Mouse (Mus musculus) hindbrain, embryonic 14.5 days (tissue): ENCODE measurements around the gene Sdk1. TPM values are rescaled to one million over a fixed set of nuclear protein-coding genes. Genes with fewer than 3 reads are reported as not detected.

ENCODE experiments used
- ATAC-seq: fragments of 200-750 bp; cut with Nextera tagmentation; 2 replicates; pipeline ENCODE4 v1.8.0; 2017; ENCODE audit warnings: moderate number of reproducible peaks, mild to moderate bottlenecking, moderate TSS enrichment, moderate library complexity; ENCODE audit not compliant: low FRiP score
- DNase-seq: peaks from one replicate; pipeline ENCODE4 v3.0.0-alpha.2; 2015; ENCODE audit warnings: low spot score
- H3K27ac ChIP-seq: fragments of 300-500 bp; sonication (generic); 2 replicates; pipeline ENCODE4 v1.5.1; 2014; ENCODE audit warnings: mild to moderate bottlenecking, moderate library complexity
- H3K27me3 ChIP-seq: fragments of 300-500 bp; sonication (generic); 2 replicates; pipeline ENCODE4 v1.6.1; 2014; ENCODE audit warnings: mild to moderate bottlenecking, low read length, mixed read lengths; ENCODE audit not compliant: control insufficient read depth, insufficient read depth
- H3K36me3 ChIP-seq: fragments of 300-500 bp; sonication (generic); replicated peaks from 2 replicates; pipeline ENCODE4 v1.6.1; 2014; ENCODE audit not compliant: control insufficient read depth, insufficient read depth
- H3K4me1 ChIP-seq: fragments of 300-500 bp; sonication (generic); replicated peaks from 2 replicates; pipeline ENCODE4 v1.6.1; 2014; ENCODE audit warnings: antibody characterized with exemption, low read length, mixed read lengths; ENCODE audit not compliant: control insufficient read depth, insufficient read depth
- H3K4me2 ChIP-seq: fragments of 300-500 bp; sonication (generic); replicated peaks from 2 replicates; pipeline ENCODE4 v1.6.1; 2014; ENCODE audit warnings: mild to moderate bottlenecking, moderate library complexity
- H3K4me3 ChIP-seq: fragments of 300-500 bp; sonication (generic); replicated peaks from 2 replicates; pipeline ENCODE4 v1.5.1; 2014; ENCODE audit warnings: mild to moderate bottlenecking, low read length
- H3K9ac ChIP-seq: fragments of 300-500 bp; sonication (generic); 2 replicates; pipeline ENCODE4 v1.6.1; 2014
- H3K9me3 ChIP-seq: fragments of 300-500 bp; sonication (generic); 2 replicates; pipeline ENCODE4 v1.6.1; 2016; ENCODE audit warnings: low read length; ENCODE audit not compliant: control insufficient read depth
- WGBS: fragments of 180-500 bp; shearing (Covaris S2); extraction: QIAGEN DNeasy Blood & Tissue Kit; methylation state at CpG from one replicate; pipeline ENCODE4 v1.1.7; 2014; 5-methylcytosine and 5-hydroxymethylcytosine counted together
- polyA plus RNA-seq: library from polyadenylated mRNA; unstranded; fragments of >200 nt; fragmentation: Nextera tagmentation; extraction: Ambion mirVana; gene quantifications from 2 replicates; pipeline ENCODE4 v1.2.1, GENCODE M21; 2014

Sdk1 gene
- polyA plus RNA-seq, 1 experiment from 2014 or later: 2.5 TPM

- ATAC-seq: no peak
- WGBS: 34% methylated on average over 5 of the region's 5 CpGs
- no peak overlapping the region for H3K4me3 ChIP-seq
Observed at GRCm38 (mm10) chr5:141468821-141469220, 227.5 kb downstream of the Sdk1 start.

DNA sequence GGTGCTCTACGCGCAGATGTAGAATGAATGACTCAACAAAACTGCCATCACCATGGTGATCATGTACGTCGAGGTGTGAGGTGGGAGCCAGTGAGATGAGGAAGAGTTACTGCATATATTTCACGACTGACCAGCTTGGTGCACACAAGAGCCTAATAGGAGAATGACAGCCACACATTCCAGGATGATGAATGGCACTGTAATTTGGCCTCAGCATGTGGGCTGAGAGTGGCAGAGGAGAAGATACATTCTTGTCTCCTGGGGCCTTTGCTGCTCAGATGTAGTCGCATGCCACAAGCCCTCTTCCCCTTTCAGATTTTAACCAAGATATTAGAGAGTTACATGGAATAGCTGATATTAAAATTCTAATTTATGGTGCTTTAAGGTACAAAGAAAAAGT lies 264.0 kb downstream of the Sdk1 start:
- Histone ChIP-seq H3K36me3 (no peaks in the 10 kb centered on the region), H3K9me3 (no peaks in the 10 kb centered on the region), H3K9ac (no peak overlapping the region), H3K27me3 (no peaks in the 10 kb centered on the region), H3K27ac (no peak overlapping the region), H3K4me2 (no peak overlapping the region), H3K4me3 (no peak overlapping the region), H3K4me1 (no peaks in the 10 kb centered on the region; the same call in 1 of the 2 replicates)
- DNase-seq (no peak), ATAC-seq (no peak)
- 36% methylated on average over 6 of the region's 6 CpGs for WGBS

More at GRCm38 (mm10) chr5:141468821-141469220, 227.5 kb downstream of the Sdk1 start:
- H3K4me1 ChIP-seq: peaks cover 6% of the 10 kb centered on the region; the same call in 1 of the 2 replicates
- H3K27ac ChIP-seq: no peak overlapping the region
- DNase-seq: no peak
- no peak overlapping the region for H3K9ac ChIP-seq
- no peak overlapping the region for H3K4me2 ChIP-seq
- H3K36me3 ChIP-seq: no peaks in the 10 kb centered on the region
- H3K27me3 ChIP-seq: no peaks in the 10 kb centered on the region
- H3K9me3 ChIP-seq: no peaks in the 10 kb centered on the region

GRCm38 (mm10) chr5:141506344-141506743 lies 265.1 kb downstream of the Sdk1 start:
- 92% methylated on average over 3 of the region's 3 CpGs for WGBS

GRCm38 (mm10) chr5:141524801-141525715 lies 283.8 kb downstream of the Sdk1 start:
- Histone ChIP-seq H3K4me3 (no peak overlapping the region), H3K9ac (no peak overlapping the region), H3K9me3 (peaks cover 5% of the 10 kb centered on the region; the same call in 1 of the 2 replicates), H3K4me2 (no peak overlapping the region), H3K36me3 (no peaks in the 10 kb centered on the region), H3K27me3 (no peaks in the 10 kb centered on the region), H3K4me1 (no peaks in the 10 kb centered on the region), H3K27ac (no peak overlapping the region)
- DNase-seq (no peak), ATAC-seq (no peak)
- WGBS: 44% methylated on average over 13 of the region's 13 CpGs

More at GRCm38 (mm10) chr5:141506344-141506743, 265.1 kb downstream of the Sdk1 start:
- H3K27ac ChIP-seq: no peak overlapping the region
- H3K9me3 ChIP-seq: no peaks in the 10 kb centered on the region
- no peak for DNase-seq
- no peaks in the 10 kb centered on the region for H3K27me3 ChIP-seq
- no peak overlapping the region for H3K9ac ChIP-seq
- no peaks in the 10 kb centered on the region; the same call in 1 of the 2 replicates for H3K4me1 ChIP-seq
- ATAC-seq: no peak
- no peak overlapping the region for H3K4me3 ChIP-seq
- no peaks in the 10 kb centered on the region for H3K36me3 ChIP-seq
- no peak overlapping the region for H3K4me2 ChIP-seq

DNA sequence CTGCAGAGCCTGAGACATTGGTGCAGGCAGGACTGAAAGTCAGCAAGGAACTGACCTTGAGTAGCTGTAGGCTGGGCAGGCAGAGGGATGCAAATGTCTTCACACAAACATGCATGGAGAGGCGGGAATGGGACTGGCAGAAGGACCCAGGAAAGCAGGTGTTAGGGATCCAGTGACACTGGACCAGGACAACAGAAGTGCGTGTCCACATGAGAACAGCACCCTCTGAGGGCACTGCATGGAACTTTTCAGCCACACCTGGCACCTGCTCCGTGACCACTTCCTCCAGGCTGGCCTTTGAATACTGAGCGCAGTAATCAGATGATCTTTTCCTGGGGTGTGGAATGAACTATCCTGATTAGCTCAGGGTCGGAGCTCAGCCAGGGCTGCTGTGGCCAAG lies 298.9 kb downstream of the Sdk1 start:
- DNase-seq (no peak), ATAC-seq (no peak)
- H3K36me3 ChIP-seq: no peaks in the 10 kb centered on the region
- 60% methylated on average over 5 of the region's 5 CpGs for WGBS
- H3K4me1 ChIP-seq: peaks cover 6% of the 10 kb centered on the region
- H3K27me3 ChIP-seq: no peaks in the 10 kb centered on the region
- no peaks in the 10 kb centered on the region for H3K9me3 ChIP-seq
- no peak overlapping the region for H3K9ac ChIP-seq
- no peak overlapping the region for H3K4me2 ChIP-seq
- no peak overlapping the region for H3K4me3 ChIP-seq
- no peak overlapping the region for H3K27ac ChIP-seq

DNA sequence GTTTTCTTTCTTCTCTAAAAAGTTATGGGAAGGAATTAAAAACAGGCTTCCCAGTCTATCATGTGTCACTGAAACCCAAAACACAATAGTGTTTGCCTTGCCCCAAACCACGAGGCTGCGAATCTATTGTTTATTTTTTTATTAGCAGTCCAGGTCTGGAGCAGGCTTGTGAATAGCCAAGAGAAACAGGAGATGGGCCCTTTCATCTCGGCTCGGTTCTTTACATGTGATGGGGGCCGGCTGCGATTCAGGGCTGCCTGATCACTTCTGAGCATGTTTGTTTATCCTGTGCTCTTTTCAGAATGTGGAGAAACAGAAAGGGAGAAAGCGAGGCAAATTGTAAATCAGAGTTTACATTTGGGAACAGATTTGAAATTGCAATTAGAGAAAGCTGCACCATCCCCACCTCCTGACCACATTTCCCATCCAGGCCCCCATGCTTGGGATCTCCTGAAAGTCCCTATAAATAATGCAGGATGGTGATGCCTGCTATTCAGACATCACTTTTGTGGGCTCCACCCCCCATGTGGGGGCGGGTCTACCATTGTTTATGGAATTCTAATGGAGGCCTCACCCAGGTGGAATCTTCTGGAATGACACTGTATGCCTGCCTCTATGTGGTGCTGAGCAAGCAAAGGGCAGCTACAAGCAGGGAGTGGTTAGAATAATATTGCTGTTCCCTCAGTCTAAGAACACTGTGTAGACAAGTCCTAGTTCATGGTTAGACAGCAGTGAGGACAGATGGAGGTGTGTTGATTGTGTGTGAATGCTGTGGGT lies 301.8 kb downstream of the Sdk1 start:
- Histone ChIP-seq H3K27me3 (no peaks in the 10 kb centered on the region), H3K27ac (no peak overlapping the region), H3K4me1 (peaks cover 4% of the 10 kb centered on the region), H3K36me3 (no peaks in the 10 kb centered on the region), H3K4me3 (no peak overlapping the region), H3K9ac (no peak overlapping the region), H3K4me2 (no peak overlapping the region), H3K9me3 (no peaks in the 10 kb centered on the region)
- no peak for DNase-seq
- no peak for ATAC-seq
- WGBS: 25% methylated on average over 8 of the region's 8 CpGs

GRCm38 (mm10) chr5:141553444-141553843 lies 312.2 kb downstream of the Sdk1 start:
- H3K4me3 ChIP-seq: no peak overlapping the region
- DNase-seq: no peak
- no peak for ATAC-seq
- 67% methylated on average over 9 of the region's 9 CpGs for WGBS
- H3K9ac ChIP-seq: no peak overlapping the region
- no peaks in the 10 kb centered on the region for H3K27me3 ChIP-seq
- H3K4me2 ChIP-seq: no peak overlapping the region
- H3K36me3 ChIP-seq: no peaks in the 10 kb centered on the region
- H3K9me3 ChIP-seq: no peaks in the 10 kb centered on the region
- no peaks in the 10 kb centered on the region for H3K4me1 ChIP-seq
- no peak overlapping the region for H3K27ac ChIP-seq

DNA sequence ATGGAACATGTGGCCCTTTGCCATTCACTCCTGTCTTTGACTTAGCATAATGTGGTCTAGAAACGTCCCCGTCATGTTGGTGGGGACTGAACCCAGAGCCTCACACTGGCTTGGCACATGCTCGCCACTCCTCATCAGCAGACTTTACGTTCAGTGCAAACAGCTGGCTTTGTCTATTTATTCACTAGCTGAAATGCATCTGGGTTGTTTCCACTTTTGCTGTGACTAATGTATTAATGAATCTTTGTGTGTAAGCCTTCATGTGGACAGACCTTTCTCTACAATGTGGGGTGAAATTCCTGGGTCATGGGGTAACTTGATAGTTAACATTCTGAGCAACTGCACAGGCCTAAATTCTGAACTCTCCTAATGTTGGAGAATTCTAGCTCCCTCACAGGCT lies 317.4 kb downstream of the Sdk1 start:
- Histone ChIP-seq H3K4me3 (no peak overlapping the region), H3K9me3 (no peaks in the 10 kb centered on the region)
- 33% methylated on average over 4 of the region's 4 CpGs for WGBS

GRCm38 (mm10) chr5:141560325-141560724 lies 319.0 kb downstream of the Sdk1 start:
- Histone ChIP-seq H3K27me3 (no peaks in the 10 kb centered on the region), H3K4me1 (0 out of 2 replicates have a peak, but pooled peaks cover 3% of the 10 kb centered on the region), H3K36me3 (no peaks in the 10 kb centered on the region), H3K4me3 (no peak overlapping the region), H3K9me3 (no peaks in the 10 kb centered on the region), H3K9ac (no peak overlapping the region), H3K4me2 (no peak overlapping the region), H3K27ac (no peak overlapping the region)
- no peak for ATAC-seq
- WGBS: 30% methylated on average over 5 of the region's 5 CpGs
- DNase-seq: no peak

More for the DNA sequence above, 317.4 kb downstream of the Sdk1 start:
- H3K9ac ChIP-seq: no peak overlapping the region
- DNase-seq: no peak
- 0 out of 2 replicates have a peak, but pooled peaks cover 3% of the 10 kb centered on the region for H3K4me1 ChIP-seq
- H3K36me3 ChIP-seq: no peaks in the 10 kb centered on the region
- ATAC-seq: no peak
- H3K4me2 ChIP-seq: no peak overlapping the region
- H3K27me3 ChIP-seq: no peaks in the 10 kb centered on the region
- no peak overlapping the region for H3K27ac ChIP-seq
